Mouse (Mus musculus) cerebellum, postnatal 14 days (tissue): ENCODE measurements around the gene Gm8362.
"Not testable (repeated sequence)": the region's sequence is repeated elsewhere in the genome, so short reads cannot be mapped to it uniquely, and the experiment has no call there.

ENCODE experiments used
- DNase-seq, 2 experiments: peaks; one replicate each; pipeline ENCODE4 v3.0.0; 2021; ENCODE audit warnings: mixed read lengths in 2 of 2

Gene Gm8362

GRCm38 (mm10) chr14:6774311-6774710, at the start of gene Gm8362:
TSS of gene Gm8362 (minus strand) at chr14:6774411.
- not testable (repeated sequence) for DNase-seq

DNA sequence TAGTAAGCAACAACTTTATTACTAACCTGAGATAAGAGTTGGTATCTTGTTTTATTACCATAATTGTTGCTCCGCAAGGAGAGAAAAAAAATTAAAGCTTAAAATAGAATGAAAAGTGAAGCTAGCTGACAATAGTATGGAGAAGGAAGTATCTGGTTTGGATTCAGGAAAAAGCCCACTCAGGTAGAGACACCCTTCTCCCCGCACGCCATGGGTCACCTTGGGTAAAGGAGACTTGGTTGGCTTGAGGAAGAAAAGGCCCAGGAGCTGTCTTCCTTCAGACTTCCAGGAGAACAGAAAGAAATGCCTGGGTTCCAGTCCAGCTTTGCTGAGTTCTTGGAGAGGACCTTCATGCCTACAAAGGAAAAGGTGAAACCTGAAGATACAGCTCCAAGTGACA, 49.1 kb upstream of the Gm8362 start:
- not testable (repeated sequence) for DNase-seq

DNA sequence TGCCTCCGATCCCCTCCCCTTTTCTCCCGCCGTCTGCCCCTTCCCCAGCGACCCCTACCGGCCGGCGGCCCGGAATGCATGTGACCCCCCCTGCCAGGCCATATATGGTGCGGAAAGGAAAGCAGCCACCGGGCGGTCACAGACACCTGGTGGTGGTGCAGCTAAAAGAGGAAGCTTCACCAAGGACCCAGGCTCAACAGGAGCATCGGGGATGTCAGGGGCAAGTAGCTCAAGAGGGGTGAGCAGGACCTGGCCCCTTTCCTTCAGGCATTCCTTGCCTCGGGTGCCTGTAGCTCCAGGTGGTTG, 17.0 kb downstream of the Gm8362 start:
- peak; percentile 1 to 7 for DNase-seq

GRCm38 (mm10) chr14:6756384-6757230, 17.6 kb downstream of the Gm8362 start:
- peak; percentile 26 to 29 for DNase-seq

DNA sequence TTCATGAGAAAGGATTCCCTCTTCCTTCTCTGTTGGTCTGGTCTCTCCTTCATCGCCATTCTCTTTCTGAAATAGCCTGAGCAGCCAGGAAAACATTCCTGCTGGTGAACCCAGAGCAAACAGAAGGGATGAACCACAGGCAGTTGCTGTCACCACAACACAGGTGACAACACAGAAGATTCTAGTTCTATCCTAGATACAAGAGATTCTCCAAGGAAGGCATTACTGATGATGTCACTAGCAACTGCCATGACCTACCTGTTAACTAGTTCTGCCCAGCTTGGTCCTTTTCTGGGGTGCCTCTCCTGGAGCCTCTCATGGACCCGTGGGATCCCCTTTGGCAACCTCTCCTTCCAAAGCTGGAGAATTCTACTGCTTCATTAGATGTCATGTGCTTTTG, 32.0 kb downstream of the Gm8362 start, which contains the start of gene Gm3636:
TSS of gene Gm3636 (minus strand) at position 101 of the 400 bp plus-strand sequence.
- DNase-seq: not testable (repeated sequence)

- not testable (repeated sequence) for DNase-seq
Measured at GRCm38 (mm10) chr14:6720151-6720550, 54.1 kb downstream of the Gm8362 start, which contains the start of gene Gm8050. TSS of gene Gm8050 (minus strand) at chr14:6720251.
